Mouse (Mus musculus): ENCODE measurements around the gene Tsga10. TPM values are rescaled to one million over a fixed set of nuclear protein-coding genes. Genes with fewer than 3 reads are reported as not detected.
A peak's percentile ranks its signal among the peaks of the same experiment; 100 is the strongest.

Tsga10 gene
- polyA plus RNA-seq, 1 experiment: 0.24 TPM

DNA sequence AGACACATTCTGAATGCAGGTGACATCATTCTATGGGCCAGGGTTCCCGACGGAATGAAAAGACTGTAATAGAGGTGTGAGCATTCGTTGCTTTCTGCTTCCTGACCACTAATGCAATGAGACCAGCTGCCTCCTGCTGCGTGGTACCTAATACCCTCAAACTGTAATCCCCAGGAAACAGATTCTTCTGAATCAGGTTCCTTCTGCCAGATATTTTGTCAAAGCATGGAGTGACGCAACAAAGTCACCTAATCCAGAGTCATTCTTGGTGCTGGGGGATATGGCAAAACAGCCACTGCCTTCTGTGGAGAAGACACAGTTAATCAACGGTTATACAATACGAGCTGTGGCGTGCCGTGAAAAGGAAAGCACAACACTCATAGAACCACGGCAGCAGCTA is 2.4 kb upstream of the Tsga10 start:
- TF ChIP-seq GATA1 (IDR thresholded peaks at IDR 0.05; ENCODE audit: low read length): no peak

DNA sequence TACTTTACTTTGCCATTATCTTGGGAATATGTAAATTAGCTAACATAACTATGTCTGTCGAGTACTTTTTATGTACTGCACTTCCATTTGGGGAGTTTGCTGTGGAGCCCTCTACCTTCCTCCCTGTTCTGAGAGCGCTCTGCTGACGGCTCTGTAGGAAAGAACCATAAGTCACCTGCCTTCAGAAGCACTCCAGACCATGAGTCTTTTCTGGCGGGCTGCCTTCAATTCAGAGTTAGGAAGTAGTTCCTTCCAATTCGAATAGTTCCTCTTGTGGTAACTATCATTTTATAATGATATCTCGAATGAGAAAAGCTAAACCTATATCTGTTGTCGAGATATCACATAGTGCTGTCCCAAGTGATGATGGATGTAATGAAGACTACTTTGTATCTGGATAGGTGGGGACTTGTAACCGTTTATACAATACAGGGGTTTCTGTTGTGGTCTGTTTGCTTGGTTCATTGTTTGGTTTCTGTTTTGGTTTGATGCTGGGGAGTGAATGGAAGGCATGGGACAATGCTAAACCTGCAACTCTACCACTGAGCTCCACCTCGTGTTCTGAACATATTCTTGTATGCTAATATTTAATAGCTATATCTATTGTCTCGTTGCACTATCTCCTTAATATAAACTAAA is 1.6 kb upstream of the Tsga10 start:
- no peak for TF ChIP-seq GATA1 (IDR thresholded peaks at IDR 0.05; ENCODE audit: low read length)

DNA sequence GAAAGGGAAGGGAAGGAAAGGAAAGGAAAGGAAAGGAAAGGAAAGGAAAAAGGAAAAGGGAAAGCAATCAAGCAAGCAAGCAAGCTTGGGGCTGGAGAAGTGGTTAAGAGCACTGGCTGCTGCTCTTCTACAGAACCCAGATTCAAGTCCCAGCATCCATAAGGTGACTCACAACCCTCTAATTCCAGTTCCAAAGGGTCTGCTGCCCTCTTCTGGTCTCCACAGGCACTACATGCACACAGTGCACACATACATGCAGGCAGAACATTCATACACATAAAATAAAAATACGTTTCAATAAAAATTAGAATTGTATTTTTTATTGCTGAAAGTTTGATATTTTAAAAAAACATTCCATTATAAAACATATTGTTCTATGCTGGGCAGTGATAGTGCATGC is 827 bp upstream of the Tsga10 start:
- no peak for TF ChIP-seq GATA1 (IDR thresholded peaks at IDR 0.05; ENCODE audit: low read length)

DNA sequence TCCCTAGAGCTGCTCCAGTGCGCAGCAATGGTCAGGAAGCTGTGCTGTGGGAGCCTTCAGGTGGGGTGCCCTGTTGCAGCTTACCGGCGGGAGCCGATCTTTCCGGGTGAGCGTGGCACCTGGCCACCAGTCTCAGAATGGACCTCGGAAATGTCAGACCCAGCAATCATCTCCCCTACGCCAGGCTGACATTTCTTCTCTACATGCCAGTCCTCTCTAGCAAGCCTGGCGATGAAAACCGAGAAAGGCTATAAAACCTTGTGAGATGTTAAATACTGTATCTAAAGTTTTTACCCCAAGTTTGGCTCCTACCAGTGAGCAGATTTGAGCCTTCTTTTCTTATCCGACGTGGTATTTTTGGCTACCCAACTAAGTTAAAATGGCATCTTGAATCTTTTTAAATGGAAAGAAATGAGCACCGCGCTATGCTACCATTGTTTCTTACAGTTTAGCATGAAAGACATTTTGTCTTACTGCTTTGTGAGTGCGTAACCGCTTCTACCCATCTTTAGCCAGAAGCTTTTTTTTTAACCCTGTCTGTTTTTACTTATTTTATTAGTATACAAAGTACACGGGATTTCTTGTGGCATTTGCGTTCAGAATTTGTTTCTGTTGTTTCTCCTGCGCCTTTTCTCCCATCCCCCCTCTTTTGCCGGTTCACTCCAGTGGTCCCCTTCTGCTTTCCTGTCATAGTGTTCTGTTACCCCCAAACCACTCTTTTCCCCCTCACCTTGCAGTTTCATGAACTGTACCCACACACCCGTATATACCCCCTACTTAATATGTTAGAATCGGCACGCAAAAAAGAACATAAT is 621 bp downstream of the Tsga10 start:
- TF ChIP-seq GATA1 (IDR thresholded peaks at IDR 0.05; ENCODE audit: low read length): no peak

DNA sequence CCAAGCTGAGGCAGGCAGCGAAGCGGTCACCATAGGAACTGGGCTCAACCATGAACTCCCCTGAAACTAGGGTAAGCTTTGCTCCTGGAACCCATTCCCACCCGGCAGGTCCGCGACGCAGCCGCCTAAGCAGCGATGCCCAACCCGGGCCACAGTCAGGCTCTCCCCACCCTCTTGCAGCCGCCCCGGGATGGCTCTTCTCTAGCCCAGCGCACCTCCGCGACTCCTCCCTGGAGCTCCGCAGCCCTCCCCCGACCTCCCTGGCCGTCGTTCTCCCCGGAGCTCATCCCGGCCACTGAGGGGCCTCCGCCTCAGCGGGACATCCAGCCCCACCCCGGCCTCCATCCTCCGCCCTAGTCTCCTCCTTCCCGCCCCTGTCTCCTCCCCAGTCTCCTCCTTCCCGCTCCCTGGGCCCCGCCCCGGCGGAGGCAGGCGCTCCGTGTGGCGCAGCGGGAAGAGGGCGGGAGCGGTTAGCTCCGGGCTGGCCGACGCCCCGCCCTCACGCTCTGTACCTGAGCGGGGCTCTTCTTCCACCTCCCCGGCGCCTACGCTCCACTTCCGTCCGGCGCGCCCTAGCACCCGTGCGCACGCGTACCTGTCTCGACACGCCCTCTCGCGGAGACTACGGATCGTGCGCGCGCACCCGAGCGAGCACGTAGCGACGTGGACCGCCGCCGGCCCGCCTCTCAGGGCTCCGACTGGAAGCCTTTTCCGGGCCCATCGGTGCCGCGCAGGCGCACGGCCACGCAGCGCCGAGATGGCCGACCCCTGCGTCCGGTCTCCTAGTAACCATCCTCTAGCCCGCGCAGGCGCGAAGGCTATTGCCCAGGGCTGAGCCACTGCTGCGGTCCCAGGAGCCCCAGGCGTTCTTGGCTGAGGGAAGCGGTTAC is 1.5 kb downstream of the Tsga10 start:
- no peak for TF ChIP-seq GATA1 (IDR thresholded peaks at IDR 0.05; ENCODE audit: low read length)

DNA sequence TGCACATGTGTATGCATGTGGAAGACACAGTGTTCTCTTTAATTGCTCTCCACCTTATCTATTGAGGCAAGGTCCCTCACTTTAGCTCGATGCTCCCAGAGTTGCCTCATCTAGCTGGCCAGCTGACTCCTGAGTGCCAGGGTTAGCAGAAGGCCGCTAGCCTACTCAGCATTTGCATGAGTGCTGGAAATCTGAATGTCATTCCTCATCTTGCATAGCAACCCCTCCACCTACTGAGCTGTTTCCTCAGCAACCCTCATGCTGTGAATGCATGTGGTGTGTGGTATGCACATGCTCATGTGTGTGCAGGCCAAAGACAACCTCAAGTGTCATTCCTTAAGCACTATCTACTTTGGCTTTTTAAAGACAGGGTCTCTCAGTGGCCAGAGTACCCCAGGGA is 15.5 kb downstream of the Tsga10 start:
- no peak for TF ChIP-seq GATA1 (IDR thresholded peaks at IDR 0.05; ENCODE audit: low read length)

DNA sequence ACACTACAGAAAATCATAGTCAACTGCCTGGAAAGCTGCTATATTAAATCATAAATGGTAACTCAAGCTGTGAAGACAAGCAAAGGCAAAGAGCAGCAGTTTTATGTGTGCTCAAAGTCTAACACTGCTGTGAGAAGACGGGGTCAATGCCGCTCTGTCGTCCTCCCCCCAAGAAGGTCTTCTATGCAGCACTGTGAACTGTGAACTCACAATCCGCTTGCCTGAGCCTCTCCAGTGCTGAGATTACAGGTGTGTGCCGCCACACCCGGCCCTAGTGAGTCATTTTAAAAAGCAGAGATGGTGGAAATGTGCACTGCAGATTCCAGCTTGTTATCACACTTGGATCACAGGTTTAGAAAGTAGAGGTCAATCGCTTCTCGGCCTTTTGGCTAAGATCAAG is 19.4 kb downstream of the Tsga10 start:
- TF ChIP-seq GATA1 (IDR thresholded peaks at IDR 0.05; ENCODE audit: low read length): no peak

DNA sequence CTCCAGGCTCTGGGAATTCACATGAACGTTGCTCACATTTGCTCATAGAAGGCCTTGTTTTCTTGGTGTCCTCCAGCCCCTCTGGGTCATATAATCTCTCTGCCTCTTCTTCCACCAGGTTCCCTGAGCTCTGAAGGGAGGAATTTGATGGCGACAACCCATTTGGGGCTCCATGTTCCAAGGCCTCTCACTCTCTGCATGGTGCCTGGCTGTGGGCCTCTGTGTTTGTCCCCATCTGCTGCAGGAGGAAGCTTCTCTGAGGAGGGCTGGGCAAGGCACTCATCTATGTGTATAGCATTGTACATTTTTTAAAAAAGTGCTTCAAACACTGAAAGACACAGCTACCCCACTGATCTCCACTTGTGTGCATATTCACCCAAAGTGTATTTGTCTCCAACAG is 34.5 kb downstream of the Tsga10 start:
- TF ChIP-seq GATA1 (IDR thresholded peaks at IDR 0.05; ENCODE audit: low read length): no peak

DNA sequence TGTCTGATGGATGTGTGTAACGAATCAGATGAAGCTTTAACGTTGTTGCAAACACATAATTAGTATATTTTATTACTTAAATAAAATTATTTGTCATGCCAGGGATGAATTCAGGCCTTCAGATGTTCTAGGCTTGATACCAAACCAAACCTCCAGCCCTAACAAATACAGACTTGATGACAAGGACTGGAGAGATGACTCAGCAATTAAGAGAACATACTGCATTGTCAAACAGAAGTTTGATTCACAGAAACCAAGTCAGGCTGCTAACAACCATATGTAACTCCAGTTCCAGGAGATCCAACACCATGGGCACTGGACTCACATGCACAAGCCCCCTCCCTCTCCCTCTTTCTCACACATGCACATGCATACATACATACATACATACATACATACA is 65.9 kb downstream of the Tsga10 start:
- TF ChIP-seq GATA1 (IDR thresholded peaks at IDR 0.05; ENCODE audit: low read length): no peak

DNA sequence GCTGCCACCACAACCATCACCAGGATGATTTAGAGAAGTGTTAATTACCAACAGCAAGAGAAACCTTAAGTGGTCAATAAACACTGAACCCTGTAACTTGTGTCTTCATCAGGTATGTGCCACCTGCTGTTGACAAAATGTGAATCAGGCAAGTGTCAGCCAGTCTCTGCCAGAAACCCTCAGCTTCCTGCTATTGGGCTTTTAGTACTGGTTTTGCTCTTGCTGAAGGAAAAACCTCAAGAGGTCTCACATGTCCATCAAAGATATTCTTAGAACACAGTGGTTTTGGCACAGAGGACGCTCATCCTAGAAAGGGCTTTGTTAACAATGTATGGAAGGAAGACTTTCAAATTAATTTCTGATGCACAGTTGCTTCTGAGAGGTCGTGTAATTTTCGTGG is 66.7 kb downstream of the Tsga10 start:
- TF ChIP-seq GATA1 (IDR thresholded peaks at IDR 0.05; ENCODE audit: low read length): no peak

DNA sequence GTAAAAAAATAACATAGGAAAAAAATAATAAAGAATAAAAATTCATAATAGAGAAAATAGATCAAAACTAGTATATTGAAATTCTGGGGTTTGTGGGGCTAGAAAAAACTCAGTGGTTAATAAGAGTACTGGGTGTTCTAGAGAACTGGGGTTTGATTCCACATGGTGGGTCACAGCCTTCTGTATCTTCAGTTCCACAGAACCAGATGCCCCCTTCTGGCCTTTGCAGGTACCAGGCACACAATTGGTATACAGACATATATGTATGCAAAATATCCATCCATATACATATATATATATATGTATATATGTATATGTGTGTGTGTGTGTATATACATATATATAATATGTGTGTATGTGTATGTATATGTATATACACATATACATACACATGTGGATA is 106.8 kb downstream of the Tsga10 start:
- no peak for TF ChIP-seq GATA1 (IDR thresholded peaks at IDR 0.05; ENCODE audit: low read length)

DNA sequence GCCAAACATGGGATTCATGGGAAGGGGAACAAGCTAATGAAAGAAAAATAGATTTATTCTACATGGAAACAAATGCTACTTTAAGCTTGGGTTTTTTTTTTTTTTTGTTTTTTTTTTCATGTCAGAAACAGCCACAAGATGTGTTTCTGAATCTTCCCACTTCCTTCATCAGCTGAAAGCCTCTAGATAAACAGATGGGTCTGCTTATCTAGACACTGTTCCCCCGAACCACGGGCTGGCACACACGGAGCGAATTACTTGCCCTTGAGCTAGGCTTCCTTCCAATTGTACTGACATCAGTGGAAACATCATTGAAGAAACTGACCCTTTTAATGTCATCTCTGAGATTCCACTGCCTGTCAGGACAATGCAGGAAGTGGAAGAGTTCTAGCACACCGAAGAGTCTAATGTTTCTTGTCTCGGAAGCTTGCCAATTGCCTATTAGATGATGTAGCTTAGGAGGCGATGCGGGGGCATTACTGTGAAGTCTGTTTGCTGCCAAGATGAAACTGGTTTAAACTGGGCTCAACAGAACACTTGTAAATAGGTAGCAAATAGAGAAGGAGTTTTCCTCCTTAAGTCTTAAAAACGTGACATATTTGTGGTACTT is 121.5 kb downstream of the Tsga10 start:
- peak; percentile 34 for TF ChIP-seq GATA1 (IDR thresholded peaks at IDR 0.05; ENCODE audit: low read length)

DNA sequence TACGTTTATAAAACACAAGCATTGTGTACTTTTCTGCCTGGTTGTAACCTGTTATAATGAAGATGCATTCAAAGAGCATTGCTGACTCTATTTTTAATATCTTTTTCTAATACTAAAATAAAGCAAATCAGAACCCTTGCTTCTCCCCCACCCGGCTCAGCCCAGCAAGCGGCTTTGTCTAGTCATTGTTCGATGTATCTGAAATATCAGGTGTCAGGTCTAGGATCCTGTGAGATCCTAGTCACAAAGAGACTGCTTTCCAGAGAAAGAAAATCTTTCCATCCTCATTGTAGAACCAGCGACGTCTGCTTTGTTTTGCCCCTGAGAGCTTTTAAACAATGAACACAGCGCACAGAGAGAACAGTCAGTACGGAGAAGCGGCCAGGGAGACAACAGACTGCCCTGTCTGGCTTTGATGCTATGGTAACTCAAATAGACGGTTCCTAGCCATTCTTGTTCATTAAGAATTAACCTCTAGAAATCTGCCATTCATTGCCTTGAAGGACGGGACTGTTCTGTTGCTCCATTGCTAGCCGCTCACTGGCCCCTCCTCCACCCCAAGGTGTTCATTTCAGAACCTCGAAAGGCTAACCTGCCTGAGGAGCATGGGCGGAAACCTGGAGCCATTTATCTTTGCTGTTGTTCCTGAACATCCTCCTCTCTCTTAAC is 123.5 kb downstream of the Tsga10 start:
- no peak for TF ChIP-seq GATA1 (IDR thresholded peaks at IDR 0.05; ENCODE audit: low read length)

DNA sequence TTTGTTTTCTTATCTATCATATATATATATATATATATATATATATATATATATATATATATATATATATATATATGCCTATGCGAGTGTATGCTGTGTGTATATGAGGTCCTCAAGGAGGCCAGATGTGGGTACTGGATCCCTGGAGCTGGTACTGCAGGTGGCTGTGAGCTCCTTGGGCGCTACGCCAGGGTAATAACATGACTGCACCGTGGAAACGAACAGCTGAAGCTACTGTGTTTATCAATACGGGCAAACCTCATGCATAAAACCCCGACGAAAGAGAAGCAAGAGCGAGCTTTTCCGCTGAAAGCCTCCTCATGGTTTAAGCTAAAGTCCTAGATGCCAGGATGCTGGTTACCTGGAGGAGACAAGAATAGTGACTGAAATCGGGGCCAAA is 124.1 kb downstream of the Tsga10 start:
- no peak for TF ChIP-seq GATA1 (IDR thresholded peaks at IDR 0.05; ENCODE audit: low read length)

DNA sequence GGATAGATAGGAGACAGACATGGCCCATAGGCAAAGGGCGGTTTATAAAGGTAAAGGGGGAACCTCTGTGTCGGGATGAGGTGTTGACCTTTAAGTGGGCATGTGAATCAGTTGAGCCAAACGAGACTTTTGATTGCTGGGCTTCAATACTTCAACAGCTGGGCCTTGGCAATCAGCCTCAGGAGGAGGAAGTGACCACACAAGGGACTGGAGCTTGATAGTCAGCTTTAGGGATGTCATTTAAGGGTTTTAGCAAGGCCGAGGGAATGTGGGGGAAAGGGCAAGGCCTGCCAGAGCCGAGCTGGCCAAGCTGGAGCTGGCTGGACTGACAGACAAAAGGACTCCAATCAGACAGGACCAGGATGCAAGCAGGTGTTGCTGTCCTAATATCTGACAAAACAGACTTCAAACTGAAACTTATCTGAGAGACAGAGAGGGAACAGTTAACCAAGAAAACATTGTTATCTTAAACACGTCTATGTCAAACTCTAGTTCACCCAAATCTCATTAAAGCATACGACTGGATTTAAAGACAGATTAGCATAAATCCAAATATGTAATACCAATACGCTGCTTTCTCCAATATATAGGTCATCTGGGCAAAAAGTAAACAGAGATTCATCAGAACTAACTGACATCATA is 125.9 kb downstream of the Tsga10 start:
- TF ChIP-seq GATA1 (IDR thresholded peaks at IDR 0.05; ENCODE audit: low read length): no peak
